Mouse (Mus musculus) lung, adult 2 months (tissue): ENCODE measurements around the gene Rhd.

Experiments used
- CTCF ChIP-seq: fragments of 200-500 bp; IDR thresholded peaks from 2 replicates; pipeline ENCODE4 v1.5.1; 2011; ENCODE audit warnings: mild to moderate bottlenecking, low read length, control low read depth; ENCODE audit not compliant: insufficient read depth
- POLR2A ChIP-seq: fragments of 200-500 bp; IDR thresholded peaks from 2 replicates; pipeline ENCODE4 v1.6.1; 2011; ENCODE audit warnings: low read depth, mild to moderate bottlenecking, control low read depth, low read length, borderline replicate concordance; ENCODE audit errors: extremely low read depth

DNA sequence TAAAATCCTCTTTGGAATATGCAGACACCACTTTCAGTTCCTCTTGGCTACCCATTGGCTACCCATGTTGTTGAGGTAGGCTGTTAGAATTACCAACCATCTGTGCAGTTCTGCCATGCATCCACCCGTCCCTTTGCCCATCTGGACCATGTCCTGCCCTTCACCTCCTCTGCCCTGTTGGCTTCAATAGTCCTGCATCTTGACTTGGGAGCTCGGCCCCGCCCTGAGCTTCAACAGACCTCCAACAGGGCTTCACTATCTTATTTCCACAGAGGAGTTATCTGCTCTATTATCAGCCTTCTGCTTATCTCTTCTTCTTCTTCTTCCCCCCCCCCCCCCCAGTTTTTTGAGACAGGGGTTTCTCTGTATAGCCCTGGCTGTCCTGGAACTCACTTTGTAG, 52.9 kb downstream of the Rhd start:
- TF ChIP-seq CTCF (no peak), POLR2A (no peak)
